Mouse (Mus musculus) neural tube, embryonic 13.5 days (tissue): ENCODE measurements around the gene Sds. TPM values are rescaled to one million over a fixed set of nuclear protein-coding genes. Genes with fewer than 3 reads are reported as not detected.
"Not testable (repeated sequence)": the region's sequence is repeated elsewhere in the genome, so short reads cannot be mapped to it uniquely, and the experiment has no call there.

Source experiments
- ATAC-seq: fragments of 200-750 bp; cut with Nextera tagmentation; 2 replicates; pipeline ENCODE4 v1.8.0; 2017; ENCODE audit warnings: low read depth, mild to moderate bottlenecking, moderate TSS enrichment, moderate library complexity
- H3K27ac ChIP-seq: fragments of 300-500 bp; sonication (generic); replicated peaks from 2 replicates; pipeline ENCODE4 v1.5.1; 2015; ENCODE audit warnings: moderate library complexity, mild to moderate bottlenecking, inconsistent platforms
- H3K27me3 ChIP-seq: fragments of 300-500 bp; sonication (generic); 2 replicates; pipeline ENCODE4 v1.6.1; 2015; ENCODE audit warnings: mild to moderate bottlenecking, inconsistent platforms
- H3K36me3 ChIP-seq: fragments of 300-500 bp; sonication (generic); 2 replicates; pipeline ENCODE4 v1.6.1; 2015; ENCODE audit warnings: mild to moderate bottlenecking, inconsistent platforms
- H3K4me1 ChIP-seq: fragments of 300-500 bp; sonication (generic); replicated peaks from 2 replicates; pipeline ENCODE4 v1.6.1; 2015; ENCODE audit warnings: inconsistent platforms
- H3K4me2 ChIP-seq: fragments of 300-500 bp; sonication (generic); 2 replicates; pipeline ENCODE4 v1.6.1; 2015; ENCODE audit warnings: inconsistent platforms, mild to moderate bottlenecking, moderate library complexity
- H3K4me3 ChIP-seq: fragments of 300-500 bp; sonication (generic); 2 replicates; pipeline ENCODE4 v1.5.1; 2015; ENCODE audit warnings: mild to moderate bottlenecking, inconsistent platforms
- H3K9ac ChIP-seq: fragments of 300-500 bp; sonication (generic); 2 replicates; pipeline ENCODE4 v1.6.1; 2015; ENCODE audit warnings: moderate library complexity, mild to moderate bottlenecking, inconsistent platforms
- H3K9me3 ChIP-seq: fragments of 300-500 bp; sonication (generic); 2 replicates; pipeline ENCODE4 v1.6.1; 2016; ENCODE audit warnings: inconsistent platforms
- WGBS: fragments of 180-500 bp; shearing (Covaris S2); methylation state at CpG from one replicate; pipeline ENCODE4 v1.1.7; 2015; 5-methylcytosine and 5-hydroxymethylcytosine counted together
- polyA plus RNA-seq: library from polyadenylated mRNA; unstranded; fragments of >200 nt; fragmentation: Nextera tagmentation; extraction: Ambion mirVana; gene quantifications from 2 replicates; pipeline ENCODE4 v1.2.1, GENCODE M21; 2015

Gene Sds
- polyA plus RNA-seq, 1 experiment from 2014 or later = not detected

DNA sequence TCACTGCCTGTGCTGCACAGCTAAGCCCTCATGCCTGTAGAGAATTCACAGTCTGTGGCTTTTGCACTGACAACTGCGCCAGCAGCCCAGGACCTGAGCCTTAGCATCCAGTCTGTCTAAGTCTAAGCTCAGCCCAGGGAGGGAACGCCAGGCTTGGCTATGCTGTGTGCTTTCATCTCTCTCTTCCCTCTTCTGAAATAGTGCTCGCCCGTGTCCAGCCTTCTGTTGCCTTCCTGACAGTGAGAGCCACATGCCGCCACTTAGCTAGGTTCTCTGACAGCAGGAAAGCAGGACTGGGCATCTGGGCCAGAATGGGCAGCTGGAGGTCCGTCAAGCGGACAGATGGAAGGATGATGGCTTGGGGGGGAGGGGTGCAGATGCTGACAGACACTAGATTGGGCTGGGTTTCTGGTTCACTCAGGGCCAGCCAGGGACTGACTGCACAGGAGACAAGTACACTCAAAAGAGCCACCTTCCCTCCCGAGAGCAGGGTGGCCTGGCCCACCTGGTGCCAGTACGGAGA, 17.6 kb downstream of the Sds start:
- H3K27ac ChIP-seq = 0 out of 2 replicates have a peak overlapping the region, but pooled peaks have one; percentile 23
- no peak overlapping the region for H3K4me2 ChIP-seq
- H3K36me3 ChIP-seq = peaks cover 76% of the 10 kb centered on the region
- ATAC-seq = no peak
- H3K27me3 ChIP-seq = no peaks in the 10 kb centered on the region
- no peak overlapping the region for H3K4me3 ChIP-seq
- peaks cover 13% of the 10 kb centered on the region for H3K4me1 ChIP-seq
- no peak overlapping the region for H3K9ac ChIP-seq
- WGBS = 71% methylated on average over 9 of the region's 9 CpGs
- no peaks in the 10 kb centered on the region for H3K9me3 ChIP-seq

DNA sequence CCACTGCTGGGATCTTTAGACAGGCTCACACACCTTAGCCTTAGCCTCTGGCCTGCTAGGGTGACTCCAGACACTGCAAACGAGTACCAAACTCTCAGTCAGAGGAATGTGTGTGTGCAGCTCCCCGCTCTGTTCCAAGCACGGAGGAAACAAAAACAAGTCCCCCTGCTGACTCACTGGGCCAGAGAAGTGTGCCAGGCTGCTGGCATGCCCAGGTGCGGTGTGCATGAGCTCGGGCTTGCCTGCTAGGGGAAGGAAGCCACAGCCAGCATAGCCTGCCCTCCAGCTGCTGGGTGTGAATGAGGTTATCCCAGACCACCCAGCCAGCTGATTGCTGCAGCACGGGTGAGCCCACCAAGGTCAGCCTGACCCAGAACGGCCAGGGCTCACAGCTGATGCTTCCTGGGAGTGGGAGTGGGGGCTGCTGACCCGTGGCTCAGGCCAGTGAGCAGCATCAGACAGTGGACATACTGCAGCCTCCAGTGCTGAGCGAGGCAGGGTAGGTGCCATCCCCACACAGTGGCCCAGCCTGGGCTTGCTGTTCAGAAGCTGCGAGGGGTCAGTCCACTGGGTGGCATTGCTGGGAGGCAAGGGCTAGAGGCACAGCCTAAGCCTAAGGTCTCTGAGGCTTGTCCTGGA, 18.9 kb downstream of the Sds start:
- no peak overlapping the region for H3K4me2 ChIP-seq
- H3K36me3 ChIP-seq = peaks cover 73% of the 10 kb centered on the region
- H3K4me3 ChIP-seq = no peak overlapping the region
- no peaks in the 10 kb centered on the region for H3K27me3 ChIP-seq
- no peak overlapping the region for H3K9ac ChIP-seq
- H3K9me3 ChIP-seq = no peaks in the 10 kb centered on the region
- ATAC-seq = no peak
- peaks cover 13% of the 10 kb centered on the region for H3K4me1 ChIP-seq
- 80% methylated on average over 10 of the region's 10 CpGs for WGBS
- H3K27ac ChIP-seq = no peak overlapping the region

DNA sequence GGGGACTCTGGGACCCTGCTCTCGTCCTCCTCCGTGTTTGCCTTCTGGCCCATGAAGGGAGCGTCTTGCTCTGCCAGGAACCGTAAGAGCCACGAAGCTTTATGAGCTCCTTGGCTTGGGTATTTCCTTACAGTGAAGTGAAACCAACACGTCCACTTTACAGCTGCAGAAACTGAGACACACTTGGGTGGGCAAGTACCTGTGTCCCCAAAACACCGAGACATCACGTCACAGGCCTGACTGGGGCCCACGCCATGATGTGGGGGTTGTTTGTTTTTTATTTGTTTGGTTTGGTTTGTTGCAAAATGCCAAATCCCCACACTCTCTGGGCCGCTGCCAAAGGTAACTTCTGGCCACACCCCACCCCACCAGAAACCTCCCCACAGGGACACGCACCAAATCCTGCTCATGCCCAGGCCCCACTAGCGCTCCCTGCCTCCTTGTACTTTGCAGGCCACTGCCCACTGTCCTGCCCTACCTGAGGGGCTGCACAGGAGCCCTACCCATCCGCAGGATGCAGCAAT, 19.4 kb downstream of the Sds start:
- Histone ChIP-seq H3K4me2 (no peak overlapping the region), H3K9me3 (no peaks in the 10 kb centered on the region), H3K36me3 (peaks cover 67% of the 10 kb centered on the region), H3K27me3 (no peaks in the 10 kb centered on the region), H3K27ac (no peak overlapping the region), H3K4me3 (no peak overlapping the region), H3K9ac (no peak overlapping the region), H3K4me1 (peaks cover 7% of the 10 kb centered on the region)
- ATAC-seq = no peak
- WGBS = 91% methylated on average over 13 of the region's 13 CpGs

DNA sequence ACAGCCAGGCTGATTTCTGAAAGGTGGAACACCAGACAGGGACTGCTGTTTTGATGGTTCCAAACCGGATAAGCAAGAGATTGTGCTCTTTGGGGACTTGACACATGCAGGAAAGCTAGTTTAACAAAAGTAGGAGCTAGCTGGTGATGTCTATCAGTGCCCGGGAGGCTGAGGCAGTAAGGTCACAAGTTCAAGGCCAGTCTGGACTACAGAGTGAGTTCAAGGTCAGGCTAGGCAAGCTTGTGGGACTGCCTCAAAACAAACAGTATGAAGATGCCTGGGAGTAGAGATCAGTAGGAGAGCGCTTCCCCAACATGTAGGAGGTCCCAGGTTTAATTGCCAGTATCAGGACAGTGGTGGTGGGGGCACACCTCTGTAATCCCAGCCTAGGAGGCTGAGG, 20.7 kb downstream of the Sds start:
- Histone ChIP-seq H3K27ac (no peak overlapping the region), H3K4me1 (peaks cover 12% of the 10 kb centered on the region), H3K4me3 (no peak overlapping the region), H3K4me2 (no peak overlapping the region), H3K9me3 (no peaks in the 10 kb centered on the region), H3K9ac (no peak overlapping the region), H3K27me3 (no peaks in the 10 kb centered on the region), H3K36me3 (peaks cover 62% of the 10 kb centered on the region)
- 92% methylated on average over 3 of the region's 3 CpGs for WGBS
- no peak for ATAC-seq

DNA sequence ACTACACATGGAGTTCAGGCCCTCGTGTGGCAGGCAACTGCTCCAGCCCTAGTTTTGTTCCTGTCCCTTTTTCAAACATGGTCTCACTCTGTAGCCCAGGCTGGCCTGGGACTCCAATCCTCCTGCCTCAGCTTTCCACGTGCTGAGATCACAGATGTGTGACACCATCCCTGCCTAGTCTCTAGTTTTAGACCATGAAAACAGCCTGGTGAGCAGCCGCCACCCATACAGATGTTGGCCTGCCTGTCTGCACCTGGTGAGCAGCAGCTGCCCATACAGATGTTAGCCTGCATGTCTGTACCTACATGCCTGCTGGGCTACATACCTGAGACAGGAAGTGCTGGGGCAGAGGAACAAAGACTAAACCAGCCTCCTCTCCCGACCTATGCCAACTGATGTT, 22.9 kb downstream of the Sds start:
- Histone ChIP-seq H3K9me3 (no peaks in the 10 kb centered on the region), H3K36me3 (peaks cover 40% of the 10 kb centered on the region), H3K27me3 (no peaks in the 10 kb centered on the region), H3K9ac (no peak overlapping the region; the same call in 1 of the 2 replicates), H3K27ac (no peak overlapping the region), H3K4me2 (no peak overlapping the region), H3K4me3 (no peak overlapping the region), H3K4me1 (peaks cover 18% of the 10 kb centered on the region)
- ATAC-seq = no peak
- WGBS = 91% methylated on average over 4 of the region's 4 CpGs

DNA sequence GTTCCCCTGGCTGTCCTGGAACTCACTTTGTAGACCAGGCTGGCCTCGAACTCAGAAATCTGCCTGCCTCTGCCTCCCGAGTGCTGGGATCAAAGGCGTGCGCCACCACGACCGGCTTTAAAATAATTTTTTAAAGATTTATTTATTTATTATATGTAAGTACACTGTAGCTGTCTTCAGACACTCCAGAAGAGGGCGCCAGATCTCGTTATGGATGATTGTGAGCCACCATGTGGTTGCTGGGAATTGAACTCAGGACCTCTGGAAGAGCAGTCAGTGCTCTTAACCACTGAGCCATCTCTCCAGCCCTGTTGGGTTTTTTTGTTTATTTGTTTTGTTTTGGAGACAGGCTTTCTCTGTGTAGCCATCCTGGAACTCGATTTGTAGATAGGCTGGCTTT, 24.3 kb downstream of the Sds start:
- not testable (repeated sequence) for H3K27me3 ChIP-seq, H3K9ac ChIP-seq, H3K9me3 ChIP-seq, H3K4me2 ChIP-seq, H3K27ac ChIP-seq, ATAC-seq, H3K4me3 ChIP-seq
- Histone ChIP-seq H3K36me3 (peaks cover 30% of the 10 kb centered on the region), H3K4me1 (peaks cover 22% of the 10 kb centered on the region)
- WGBS = 90% methylated on average over 9 of the region's 9 CpGs

DNA sequence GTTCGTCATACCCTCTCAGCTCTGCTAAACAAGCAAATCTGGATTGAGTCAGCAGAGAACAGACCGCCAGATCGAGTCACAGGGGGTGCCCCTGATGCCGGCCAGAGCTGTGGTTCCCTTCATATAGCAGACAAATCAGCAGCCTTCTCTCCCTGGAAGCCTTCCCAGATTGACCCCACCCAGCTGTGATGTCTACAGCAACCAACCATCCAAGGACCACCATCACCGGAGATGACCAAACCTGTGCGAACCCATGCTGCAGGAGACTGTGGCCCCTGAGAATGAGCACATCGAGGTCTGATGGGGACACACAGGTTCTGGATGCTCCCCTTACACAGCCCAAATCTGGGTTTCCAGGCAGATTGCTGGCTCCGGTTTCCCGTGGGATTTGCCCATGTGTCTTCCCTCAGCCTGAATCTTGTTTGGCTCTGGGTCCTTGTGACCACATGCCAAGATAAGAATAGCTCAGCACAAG, 25.9 kb downstream of the Sds start:
- H3K4me3 ChIP-seq = peak overlapping the region; percentile 89
- no peak for ATAC-seq
- peak overlapping the region; percentile 83 for H3K9ac ChIP-seq
- peak overlapping the region; percentile 93 for H3K4me2 ChIP-seq
- no peaks in the 10 kb centered on the region for H3K9me3 ChIP-seq
- H3K27ac ChIP-seq = no peak overlapping the region
- no peaks in the 10 kb centered on the region for H3K27me3 ChIP-seq
- H3K36me3 ChIP-seq = peaks cover 19% of the 10 kb centered on the region
- WGBS = 74% methylated on average over 9 of the region's 9 CpGs
- H3K4me1 ChIP-seq = peaks cover 32% of the 10 kb centered on the region

DNA sequence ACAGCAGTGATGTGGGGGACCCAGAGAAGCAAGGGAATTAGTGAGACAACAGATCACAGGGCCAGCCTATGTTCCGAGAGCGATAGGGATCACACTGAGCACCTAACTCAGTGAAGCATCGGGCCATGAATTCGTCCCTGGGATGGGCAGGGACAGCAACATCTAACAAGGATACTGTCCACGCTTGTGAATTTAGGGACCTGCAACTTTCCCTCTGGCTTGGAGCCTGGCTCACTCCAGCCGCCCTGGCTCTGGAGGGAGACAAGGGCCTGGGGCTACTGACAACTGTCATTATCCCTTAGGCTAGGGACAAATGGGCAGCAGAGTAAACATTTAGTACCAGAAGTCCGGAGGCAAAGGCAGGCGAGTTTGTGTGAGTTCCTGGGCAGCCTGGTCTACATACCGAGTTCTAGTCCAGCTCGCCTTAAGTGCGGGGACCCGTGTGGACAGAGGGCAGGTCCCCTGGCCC, 26.4 kb downstream of the Sds start:
- H3K27ac ChIP-seq = no peak overlapping the region
- peaks cover 14% of the 10 kb centered on the region; the same call in 1 of the 2 replicates for H3K36me3 ChIP-seq
- no peak for ATAC-seq
- H3K4me3 ChIP-seq = peak overlapping the region; percentile 89
- H3K27me3 ChIP-seq = no peaks in the 10 kb centered on the region
- H3K9me3 ChIP-seq = no peaks in the 10 kb centered on the region
- peaks cover 36% of the 10 kb centered on the region for H3K4me1 ChIP-seq
- peak overlapping the region; percentile 93 for H3K4me2 ChIP-seq
- peak overlapping the region; percentile 83 for H3K9ac ChIP-seq
- WGBS = 9% methylated on average over 12 of the region's 12 CpGs

DNA sequence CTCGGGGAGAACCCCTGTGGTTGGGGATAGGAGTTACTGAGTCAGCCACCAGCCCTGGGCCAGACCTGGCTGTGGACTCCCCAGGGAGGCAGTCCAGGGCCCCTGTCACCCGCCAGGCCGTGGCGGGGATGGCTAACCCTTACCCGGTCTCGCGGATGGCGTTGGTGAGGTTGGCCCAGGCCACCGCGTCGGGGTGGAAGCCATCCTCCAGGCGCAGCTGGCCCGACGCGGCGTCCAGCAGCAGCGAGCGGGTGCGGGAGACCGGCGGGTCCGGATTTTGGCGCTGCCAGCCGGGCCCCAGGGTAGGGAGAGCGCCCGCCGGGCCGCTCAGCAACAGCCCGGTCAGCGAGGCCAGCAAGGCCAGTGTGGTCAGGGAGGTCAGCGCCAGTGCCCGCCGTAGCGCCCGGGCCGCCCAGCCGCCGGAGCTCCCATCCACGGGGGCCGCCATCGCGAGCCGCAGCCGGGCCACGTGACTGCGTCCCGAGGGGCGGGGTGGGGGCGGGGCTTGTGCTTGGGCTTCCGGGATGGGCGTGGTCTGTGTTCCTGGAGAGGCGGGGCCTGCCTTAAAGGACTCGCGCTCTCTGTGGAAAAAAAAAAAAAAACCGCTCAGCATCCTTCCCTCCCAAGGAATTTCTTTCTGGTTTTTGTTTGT, 26.9 kb downstream of the Sds start, which contains the start of gene Plbd2:
TSS of gene Plbd2 (minus strand) at position 482 of the 652 bp plus-strand sequence.
- H3K9me3 ChIP-seq = no peaks in the 10 kb centered on the region
- H3K4me1 ChIP-seq = peaks cover 36% of the 10 kb centered on the region
- 0 out of 2 replicates have a peak within 1 kb of the TSS, but pooled peaks have one; percentile 46 for H3K27ac ChIP-seq
- WGBS = 1% methylated on average over 52 of the region's 55 CpGs
- peak; percentile 67 for ATAC-seq
- H3K9ac ChIP-seq = peak within 1 kb of the TSS; percentile 83
- peak within 1 kb of the TSS; percentile 93 for H3K4me2 ChIP-seq
- peaks cover 10% of the 10 kb centered on the region; the same call in 1 of the 2 replicates for H3K36me3 ChIP-seq
- H3K4me3 ChIP-seq = peak within 1 kb of the TSS; percentile 89
- H3K27me3 ChIP-seq = no peaks in the 10 kb centered on the region

DNA sequence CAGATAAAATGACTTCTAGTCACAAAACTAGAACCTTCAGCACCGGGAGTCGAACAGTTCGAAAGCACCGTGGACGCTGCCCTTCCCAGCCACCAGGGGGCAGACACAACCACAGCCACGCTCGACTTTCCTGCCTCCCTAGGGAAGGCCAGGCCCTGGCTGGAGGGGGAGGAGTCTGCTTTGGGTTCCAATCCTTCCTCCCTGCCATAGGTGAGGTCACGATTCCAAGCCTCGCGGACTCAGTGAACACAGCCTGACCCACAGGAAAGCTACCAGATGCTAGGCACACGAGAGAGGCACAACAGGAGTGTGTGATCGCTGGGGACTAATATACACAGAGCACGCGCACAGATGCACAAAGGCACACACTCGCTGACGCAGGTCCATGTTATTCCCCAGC, 29.0 kb downstream of the Sds start:
- no peak overlapping the region for H3K4me3 ChIP-seq
- H3K27ac ChIP-seq = no peak overlapping the region
- H3K36me3 ChIP-seq = no peaks in the 10 kb centered on the region
- H3K4me2 ChIP-seq = no peak overlapping the region
- H3K27me3 ChIP-seq = no peaks in the 10 kb centered on the region
- H3K9ac ChIP-seq = no peak overlapping the region
- H3K4me1 ChIP-seq = peaks cover 42% of the 10 kb centered on the region
- no peak for ATAC-seq
- WGBS = 17% methylated on average over 16 of the region's 16 CpGs
- H3K9me3 ChIP-seq = no peaks in the 10 kb centered on the region

DNA sequence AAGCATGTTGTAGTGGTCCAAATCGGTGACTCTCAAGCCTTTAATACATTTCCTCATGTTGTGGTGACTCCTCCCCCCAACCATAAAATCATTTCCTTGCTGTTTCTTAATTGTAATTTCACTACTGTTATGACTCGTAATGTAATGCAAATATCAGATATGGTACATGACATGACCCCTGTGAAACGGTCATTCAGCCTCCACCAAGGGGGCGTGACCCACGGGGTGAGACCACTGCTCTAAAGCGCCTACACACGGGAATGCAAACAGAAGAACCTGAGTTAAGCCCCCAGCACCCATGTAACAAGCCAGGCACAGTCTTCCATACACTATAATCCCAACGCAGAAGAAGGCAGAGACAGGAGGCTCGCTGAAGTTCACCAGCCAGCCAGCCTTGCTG, 29.5 kb downstream of the Sds start:
- WGBS = 70% methylated on average over 9 of the region's 9 CpGs
- H3K4me3 ChIP-seq = no peak overlapping the region
- H3K9me3 ChIP-seq = no peaks in the 10 kb centered on the region
- no peak for ATAC-seq
- peaks cover 46% of the 10 kb centered on the region for H3K4me1 ChIP-seq
- H3K9ac ChIP-seq = no peak overlapping the region
- no peak overlapping the region for H3K4me2 ChIP-seq
- H3K27ac ChIP-seq = no peak overlapping the region
- no peaks in the 10 kb centered on the region for H3K36me3 ChIP-seq
- H3K27me3 ChIP-seq = no peaks in the 10 kb centered on the region

DNA sequence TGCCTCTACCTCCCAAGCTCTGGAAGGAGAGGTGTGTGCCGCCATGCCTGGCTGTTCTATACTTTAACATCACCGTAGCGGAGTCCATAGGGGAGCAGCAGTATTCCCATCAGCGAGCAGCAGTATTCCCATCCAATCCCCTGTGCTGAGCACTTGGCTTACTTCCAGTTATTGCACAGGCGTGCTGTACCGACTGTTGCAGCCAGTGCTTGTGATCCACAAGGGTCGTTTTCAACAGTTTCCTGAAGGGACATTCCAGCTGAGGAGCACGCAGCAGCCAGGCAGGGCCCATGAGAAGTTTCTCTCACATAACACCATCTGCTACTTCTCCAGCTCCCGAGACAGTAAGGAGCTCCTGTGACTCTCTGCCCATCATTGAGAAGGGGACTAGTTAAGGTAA, 30.2 kb downstream of the Sds start:
- 38% methylated on average over 9 of the region's 9 CpGs for WGBS
- H3K36me3 ChIP-seq = no peaks in the 10 kb centered on the region
- no peak overlapping the region for H3K9ac ChIP-seq
- H3K4me3 ChIP-seq = no peak overlapping the region
- H3K4me2 ChIP-seq = no peak overlapping the region
- peaks cover 51% of the 10 kb centered on the region for H3K4me1 ChIP-seq
- 0 out of 2 replicates have a peak, but pooled peaks cover 3% of the 10 kb centered on the region for H3K27me3 ChIP-seq
- no peaks in the 10 kb centered on the region for H3K9me3 ChIP-seq
- peak overlapping the region; percentile 23; the same call in 1 of the 2 replicates for H3K27ac ChIP-seq
- no peak for ATAC-seq
